Mouse (Mus musculus): ENCODE measurements around the gene Cfap69.

Gene Cfap69

DNA sequence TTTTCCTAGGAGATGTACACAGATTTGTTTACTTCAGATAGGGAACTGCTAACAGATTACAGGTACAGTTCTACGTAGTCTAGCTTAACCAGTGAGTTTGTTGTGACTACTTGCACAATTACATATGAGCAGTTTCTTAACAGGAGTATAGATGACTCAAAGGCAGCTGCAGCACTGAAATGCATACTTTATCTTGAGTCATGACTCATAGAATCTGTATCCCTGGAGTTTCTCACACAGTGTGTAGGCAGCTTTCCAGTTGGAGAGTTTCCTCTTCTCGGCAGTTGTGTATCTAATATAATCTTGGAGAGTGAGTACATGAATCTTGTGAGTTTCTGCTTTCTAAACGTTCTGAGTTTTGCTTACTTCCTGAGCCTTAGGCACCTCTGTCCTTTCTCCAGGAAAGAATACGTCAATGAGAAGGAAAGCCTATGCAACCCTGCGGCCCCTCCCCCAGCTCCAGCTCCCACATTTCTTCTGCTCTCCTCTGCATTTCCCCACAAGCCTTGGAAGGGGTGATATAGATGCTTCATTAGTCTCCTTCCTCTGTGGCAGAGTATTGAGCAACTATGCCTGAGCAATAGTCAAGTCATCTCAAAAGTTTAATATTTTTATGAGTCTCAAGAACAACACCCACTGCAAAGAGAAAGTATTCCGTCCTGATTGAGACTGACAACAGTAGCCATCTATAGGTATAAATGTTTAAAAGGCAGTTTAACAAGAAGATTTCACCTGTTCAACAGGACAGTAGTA is 15.0 kb downstream of the Cfap69 start:
- DNase-seq, result no peak

DNA sequence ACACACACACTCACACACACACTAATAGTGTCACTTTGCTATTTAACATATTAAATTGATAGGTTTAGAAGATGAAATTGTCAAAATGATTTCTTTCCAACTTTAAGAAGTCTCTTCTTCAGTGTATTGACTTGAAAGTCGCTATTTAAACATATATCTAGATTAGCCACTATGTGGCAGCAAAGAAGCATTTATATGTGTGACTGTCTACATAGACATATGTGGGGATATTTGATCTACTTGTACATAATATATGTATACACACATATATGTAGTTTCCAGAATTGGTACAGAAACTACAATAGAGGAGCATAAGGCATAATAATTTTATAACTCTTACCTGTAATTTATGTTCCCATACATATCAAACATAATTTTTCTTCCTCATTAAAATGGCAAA is 17.9 kb downstream of the Cfap69 start:
- DNase-seq, result no peak

DNA sequence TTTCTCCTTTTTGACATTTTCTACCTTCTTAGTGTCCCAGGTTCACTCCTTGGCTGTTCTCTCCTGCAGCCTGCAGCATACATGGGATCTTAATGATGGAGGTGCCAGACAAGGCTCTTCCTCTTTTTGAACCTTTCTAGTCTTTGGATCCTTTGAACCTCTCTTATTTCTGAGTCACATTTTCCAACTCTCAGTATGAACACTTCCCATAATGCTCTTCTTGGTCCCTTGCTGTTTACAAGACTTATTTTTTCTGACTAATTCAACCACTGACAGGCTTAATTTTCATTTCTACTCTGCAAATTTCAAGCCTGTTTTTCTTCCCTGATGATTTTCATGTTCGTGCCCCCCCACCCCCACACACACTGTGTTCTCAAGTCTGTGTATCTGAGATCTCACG is 25.5 kb downstream of the Cfap69 start:
- DNase-seq, result no peak

- DNase-seq, result no peak
Observed at GRCm38 (mm10) chr5:5625491-5625890, 38.5 kb downstream of the Cfap69 start.

DNA sequence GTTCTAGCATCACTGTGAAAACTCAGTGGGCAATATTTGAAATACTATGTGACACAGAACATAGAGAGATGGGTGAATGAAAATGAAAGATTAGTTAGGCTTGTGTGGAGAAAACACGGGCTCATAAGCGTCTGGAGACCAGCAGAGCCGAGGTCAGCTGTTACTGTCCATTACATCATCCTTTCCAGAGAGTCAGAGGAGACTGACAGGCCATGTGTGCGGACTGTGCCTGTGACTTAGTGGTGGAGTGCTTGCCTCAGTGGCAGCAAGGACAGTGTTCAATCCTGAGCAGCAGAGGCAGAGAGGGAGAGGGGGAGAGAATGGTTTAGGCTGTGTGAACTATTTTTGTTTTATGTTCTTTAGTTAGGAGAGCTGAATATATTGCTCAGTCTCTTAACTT is 45.7 kb downstream of the Cfap69 start:
- DNase-seq, result no peak

- DNase-seq, result no peak
Observed at GRCm38 (mm10) chr5:5610540-5610939, 53.5 kb downstream of the Cfap69 start.

DNA sequence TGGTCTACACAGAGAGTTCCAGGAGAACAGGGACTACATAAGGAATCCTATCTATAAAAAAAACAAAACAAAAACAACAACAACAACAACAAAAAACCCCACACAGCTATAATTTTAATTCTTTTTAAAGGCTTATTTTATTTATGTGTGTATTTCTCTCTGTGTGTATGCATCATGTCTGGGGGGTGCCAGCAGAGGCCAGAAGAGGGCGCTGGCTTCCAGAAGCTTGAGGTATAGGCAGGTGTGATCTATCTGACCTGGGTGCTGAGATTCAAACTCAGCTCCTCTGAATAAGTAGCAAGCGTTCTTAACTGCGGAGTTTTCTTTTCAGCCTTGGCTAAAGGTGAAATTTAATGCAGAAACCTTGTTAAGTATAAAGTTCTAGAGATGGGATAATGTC is 76.4 kb downstream of the Cfap69 start:
- DNase-seq, result no peak

DNA sequence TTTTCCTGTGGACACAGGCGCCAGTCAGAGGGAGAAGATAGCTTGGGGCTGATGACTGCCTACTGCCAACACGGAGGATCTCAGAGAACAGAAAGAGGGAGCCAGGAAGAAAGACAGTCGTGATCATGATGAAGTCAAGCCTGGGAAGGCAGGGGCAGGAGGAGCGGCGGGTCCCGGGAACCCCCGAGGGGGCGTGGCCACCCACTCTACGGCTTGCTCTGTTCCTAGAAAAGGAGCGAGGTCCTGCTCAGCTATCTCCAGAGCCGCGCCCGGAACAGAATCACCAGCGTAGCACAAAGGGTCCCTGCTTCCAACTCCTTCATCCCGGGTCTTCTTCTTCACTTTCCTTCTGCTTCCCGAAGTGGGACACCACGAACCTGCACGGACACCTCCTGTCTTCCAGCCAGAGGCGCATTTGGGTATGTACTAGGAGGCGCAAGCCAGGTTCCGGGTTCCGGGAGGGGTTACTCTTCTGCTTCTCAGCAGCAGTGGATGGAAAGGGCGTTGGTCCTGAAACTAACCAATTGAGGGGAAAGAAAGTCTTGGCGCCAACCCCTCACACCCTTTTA is 90.2 kb downstream of the Cfap69 start, which contains the start of gene Gm8773:
TSS of gene Gm8773 (plus strand) at position 51 of the 569 bp plus-strand sequence.
- DNase-seq, result no peak

- no peak for DNase-seq
Observed at GRCm38 (mm10) chr5:5562435-5562834, 101.6 kb downstream of the Cfap69 start.

GRCm38 (mm10) chr5:5561041-5561706 is 102.9 kb downstream of the Cfap69 start:
- DNase-seq, result no peak

DNA sequence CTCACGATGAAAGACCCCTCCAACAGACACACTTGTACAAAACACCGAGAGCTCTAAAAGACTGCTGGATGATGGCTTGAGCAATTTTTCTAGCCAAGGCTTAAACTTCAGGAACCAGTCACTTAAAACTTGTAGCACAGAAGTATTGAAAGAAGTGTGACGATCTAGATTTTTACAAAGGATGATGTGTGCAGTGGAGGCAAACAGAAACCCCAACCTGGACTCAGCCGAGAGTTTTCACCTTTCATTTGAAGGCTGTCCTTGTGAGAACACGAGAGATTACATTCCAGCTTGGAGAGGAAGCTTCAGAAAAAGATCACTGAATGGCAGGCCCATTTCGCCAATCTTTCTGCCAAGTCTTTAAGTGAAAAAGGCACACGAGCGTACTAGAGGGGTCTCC is 104.2 kb downstream of the Cfap69 start:
- DNase-seq, result no peak

DNA sequence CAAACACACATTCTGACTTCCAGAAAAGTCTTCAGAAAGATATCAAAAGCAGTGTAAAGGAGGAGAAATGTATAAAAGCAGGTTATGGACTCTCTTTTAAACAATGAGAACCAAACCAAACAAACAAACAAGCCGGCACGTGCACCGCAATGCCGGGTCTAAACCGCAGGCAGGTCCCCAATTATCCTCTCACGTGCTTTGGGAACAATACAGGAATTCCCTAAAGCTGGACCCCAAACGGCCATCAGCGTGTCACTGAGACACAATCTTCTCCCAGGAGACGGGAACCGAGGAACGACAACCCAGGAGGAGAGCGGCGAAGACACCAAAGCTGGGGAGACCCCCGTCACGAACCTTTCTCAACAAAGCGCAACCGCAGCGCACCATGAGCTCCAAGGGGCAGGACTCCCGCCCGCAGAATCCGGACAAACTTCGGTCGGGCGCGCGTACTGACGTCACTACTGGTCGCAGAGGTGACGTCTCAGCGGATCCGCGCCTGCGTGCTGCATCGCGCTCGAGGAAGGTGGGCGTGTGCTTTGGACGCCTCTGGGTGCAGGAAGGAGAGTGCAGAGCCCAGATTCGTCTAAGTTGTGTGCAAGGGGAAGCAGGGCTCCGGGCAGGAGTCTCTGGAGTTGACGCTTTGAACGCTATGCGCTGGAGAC is 104.8 kb downstream of the Cfap69 start, which contains the start of gene Gtpbp10:
TSS of gene Gtpbp10 (minus strand) at position 460 of the 662 bp plus-strand sequence.
- peak; percentile 93 to 94 for DNase-seq

DNA sequence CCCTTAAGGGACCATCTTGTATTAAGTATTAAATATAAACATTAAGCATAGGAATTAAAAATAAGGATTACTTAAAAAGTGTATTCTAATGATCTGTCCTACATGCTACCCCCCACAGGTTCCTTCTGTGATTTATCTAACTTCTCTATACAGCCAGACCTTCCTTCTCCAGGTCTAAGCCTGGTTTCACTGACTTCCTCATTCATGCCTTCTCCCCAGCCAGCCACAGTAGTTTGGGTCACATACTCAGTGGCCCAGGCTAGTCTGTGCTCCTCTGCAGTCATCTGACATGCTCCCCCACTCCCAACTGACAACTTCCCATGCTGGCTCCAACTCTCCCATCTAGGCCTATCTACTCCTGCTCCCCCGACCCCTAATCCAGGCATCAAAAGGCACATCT is 112.9 kb downstream of the Cfap69 start:
- no peak for DNase-seq

DNA sequence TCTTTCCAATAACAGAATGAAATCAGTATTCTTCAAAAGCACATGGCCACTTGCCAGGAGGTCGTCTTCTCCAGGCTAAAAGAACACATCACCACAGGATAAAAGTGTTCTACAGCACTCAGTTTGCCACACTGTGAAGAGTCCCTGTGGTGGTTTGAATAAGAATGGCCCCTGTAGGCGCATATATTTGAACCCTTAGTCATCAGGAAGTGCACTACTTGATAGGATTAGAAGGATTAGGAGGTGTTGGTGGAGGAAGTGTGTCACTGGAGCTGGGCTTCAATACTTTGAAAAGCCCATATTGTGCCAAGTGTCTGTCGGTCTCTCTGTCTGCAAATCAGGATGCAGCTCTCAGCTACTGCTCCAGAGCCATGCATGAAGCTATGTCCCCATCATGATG is 123.7 kb downstream of the Cfap69 start:
- no peak for DNase-seq

DNA sequence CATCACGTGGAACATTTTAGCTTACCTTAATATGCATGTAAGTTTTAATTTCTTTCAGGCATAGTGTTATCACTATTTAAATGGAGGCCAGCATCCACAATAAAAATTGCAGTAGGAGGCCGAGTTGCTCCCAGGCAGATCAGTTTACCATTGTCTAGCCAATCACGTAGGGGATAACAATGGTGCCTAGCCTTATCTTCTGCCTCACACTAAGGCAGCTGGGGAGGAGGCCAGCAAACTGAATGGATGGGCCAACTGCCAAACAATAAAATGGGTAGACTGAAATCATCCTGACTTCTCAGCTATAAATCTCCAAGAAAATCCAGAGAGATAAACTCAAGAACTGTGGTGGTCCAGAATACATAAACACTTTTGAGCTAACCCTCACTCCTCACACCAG is 124.3 kb downstream of the Cfap69 start:
- DNase-seq, result no peak

DNA sequence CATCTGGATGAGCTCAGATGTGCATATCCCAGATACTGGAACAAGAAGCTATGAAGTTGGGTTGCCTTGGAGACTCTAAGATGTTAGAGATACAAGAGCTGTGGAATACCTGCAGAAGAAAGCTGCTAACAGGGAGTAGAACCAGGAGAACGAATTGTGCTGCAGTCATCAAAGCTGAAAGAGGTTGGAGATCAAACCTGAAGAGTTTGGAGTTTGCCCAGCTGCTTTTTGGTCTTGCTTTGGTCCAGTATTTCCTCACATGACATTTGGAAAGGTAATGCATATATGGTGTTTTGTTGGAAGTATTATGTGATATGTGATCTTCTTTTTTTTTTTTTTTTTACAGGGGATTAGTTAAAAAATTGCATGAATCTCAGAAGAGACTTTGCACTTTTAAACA is 127.9 kb downstream of the Cfap69 start:
- peak in 1 of 2 experiments; percentile 24 for DNase-seq

- DNase-seq, result peak; percentile 63 to 70
Observed at GRCm38 (mm10) chr5:5533656-5534420, 130.2 kb downstream of the Cfap69 start.

Measured in kidney, postnatal 25 days (tissue).